ENCODE assay signal across 8 mouse cellular contexts in genomic region chr2:4918860-4919739, GRCm38 (mm10). TPM values are rescaled to one million over a fixed set of nuclear protein-coding genes. Genes with fewer than 3 reads are reported as not detected.
DNase-seq lines count a peak whose midpoint lies in the region; ATAC-seq and TF ChIP-seq lines count a peak whose summit lies in the region.

Gene Phyh, plus strand, starts transcription at chr2:4919019.

- H3K4me3 ChIP-seq in erythroblast, embryonic 14.5 days (replicated peaks), result peak within 1 kb of the TSS; percentile 74
- peak within 1 kb of the TSS; percentile 63 for H3K4me3 ChIP-seq in heart, embryonic 11.5 days (ENCODE audit: low read depth, low read length)
- H3K4me3 ChIP-seq in kidney, embryonic 15.5 days (replicated peaks), result peak within 1 kb of the TSS; percentile 60
- peak within 1 kb of the TSS; percentile 65 for H3K4me3 ChIP-seq in limb, embryonic 15.5 days
- peak within 1 kb of the TSS; percentile 57 for H3K4me3 ChIP-seq in midbrain, postnatal 0 days (ENCODE audit: low read depth, low read length)

- TF ChIP-seq CTCF in brain, embryonic 14.5 days (IDR thresholded peaks at IDR 0.05; ENCODE audit: borderline replicate concordance, extremely low read depth, insufficient read depth, insufficient read length), result peak; percentile 17; the same call in 1 of the 2 replicates
- peak; percentile 47 for TF ChIP-seq CTCF in midbrain, postnatal 0 days (IDR thresholded peaks at IDR 0.05)

- DNase-seq in B cell, adult 2 months, result peak; percentile 82 to 83
- peak; percentile 90 for DNase-seq in brain, embryonic 14.5 days (ENCODE audit: low read depth)
- peak; percentile 82 for DNase-seq in midbrain, postnatal 0 days (ENCODE audit: low spot score)
- peak; percentile 68 to 84 for DNase-seq in spleen, postnatal 10 days (ENCODE audit: low spot score in 2 of 2)

- no peaks in the 10 kb centered on the region for H3K9me3 ChIP-seq in erythroblast, embryonic 14.5 days (ENCODE audit: control insufficient read depth, low read length)
- no peaks in the 10 kb centered on the region for H3K9me3 ChIP-seq in heart, embryonic 11.5 days (replicated peaks; ENCODE audit: control insufficient read depth, low read length)
- no peaks in the 10 kb centered on the region for H3K9me3 ChIP-seq in kidney, embryonic 15.5 days (replicated peaks)
- no peaks in the 10 kb centered on the region for H3K9me3 ChIP-seq in limb, embryonic 15.5 days
- H3K9me3 ChIP-seq in midbrain, postnatal 0 days (ENCODE audit: low read length), result no peaks in the 10 kb centered on the region

- H3K36me3 ChIP-seq in erythroblast, embryonic 14.5 days (ENCODE audit: control insufficient read depth), result no peaks in the 10 kb centered on the region
- no peaks in the 10 kb centered on the region for H3K36me3 ChIP-seq in heart, embryonic 11.5 days (ENCODE audit: control insufficient read depth, insufficient read depth, low read length)
- H3K36me3 ChIP-seq in kidney, embryonic 15.5 days, result no peaks in the 10 kb centered on the region
- no peaks in the 10 kb centered on the region for H3K36me3 ChIP-seq in limb, embryonic 15.5 days
- H3K36me3 ChIP-seq in midbrain, postnatal 0 days (ENCODE audit: insufficient read depth, low read length), result no peaks in the 10 kb centered on the region

- no peaks in the 10 kb centered on the region for H3K27me3 ChIP-seq in erythroblast, embryonic 14.5 days (ENCODE audit: control insufficient read depth)
- no peaks in the 10 kb centered on the region for H3K27me3 ChIP-seq in heart, embryonic 11.5 days (ENCODE audit: control insufficient read depth, insufficient read depth, low read length)
- H3K27me3 ChIP-seq in kidney, embryonic 15.5 days, result no peaks in the 10 kb centered on the region
- H3K27me3 ChIP-seq in limb, embryonic 15.5 days, result no peaks in the 10 kb centered on the region
- no peaks in the 10 kb centered on the region for H3K27me3 ChIP-seq in midbrain, postnatal 0 days (ENCODE audit: insufficient read depth, low read length)

- H3K4me1 ChIP-seq in erythroblast, embryonic 14.5 days (ENCODE audit: control insufficient read depth), result peaks cover 25% of the 10 kb centered on the region
- H3K4me1 ChIP-seq in heart, embryonic 11.5 days (ENCODE audit: control insufficient read depth, insufficient read depth, low read length), result peaks cover 6% of the 10 kb centered on the region; the same call in 1 of the 2 replicates
- peaks cover 20% of the 10 kb centered on the region for H3K4me1 ChIP-seq in kidney, embryonic 15.5 days
- H3K4me1 ChIP-seq in limb, embryonic 15.5 days, result peaks cover 9% of the 10 kb centered on the region
- H3K4me1 ChIP-seq in midbrain, postnatal 0 days (ENCODE audit: insufficient read depth, low read length), result 0 out of 2 replicates have a peak, but pooled peaks cover 2% of the 10 kb centered on the region

- peak; percentile 38; the same call in 1 of the 2 replicates for TF ChIP-seq POLR2A in brain, embryonic 14.5 days (IDR thresholded peaks at IDR 0.05; ENCODE audit: borderline replicate concordance, extremely low read depth, insufficient read depth, insufficient read length, poor library complexity, severe bottlenecking)

- peak; percentile 95 for ATAC-seq in heart, embryonic 11.5 days (replicated peaks; ENCODE audit: insufficient number of reproducible peaks, low FRiP score, low TSS enrichment)
- ATAC-seq in kidney, embryonic 15.5 days (replicated peaks; ENCODE audit: low FRiP score), result peak; percentile 96
- peak; percentile 91 for ATAC-seq in limb, embryonic 15.5 days (ENCODE audit: insufficient number of reproducible peaks, low FRiP score, low TSS enrichment, low read depth)
- ATAC-seq in midbrain, postnatal 0 days (ENCODE audit: low FRiP score), result peak; percentile 90

- peak within 1 kb of the TSS; percentile 72 for H3K27ac ChIP-seq in heart, embryonic 11.5 days (ENCODE audit: low read depth, low read length)
- peak within 1 kb of the TSS; percentile 65 for H3K27ac ChIP-seq in kidney, embryonic 15.5 days
- peak within 1 kb of the TSS; percentile 80 for H3K27ac ChIP-seq in limb, embryonic 15.5 days
- H3K27ac ChIP-seq in midbrain, postnatal 0 days (ENCODE audit: low read depth, low read length), result peak within 1 kb of the TSS; percentile 83

- peak within 1 kb of the TSS; percentile 79 for H3K9ac ChIP-seq in heart, embryonic 11.5 days (ENCODE audit: low read depth, low read length)
- H3K9ac ChIP-seq in kidney, embryonic 15.5 days, result peak within 1 kb of the TSS; percentile 47
- peak within 1 kb of the TSS; percentile 67 for H3K9ac ChIP-seq in limb, embryonic 15.5 days
- H3K9ac ChIP-seq in midbrain, postnatal 0 days (replicated peaks; ENCODE audit: low read length, poor library complexity, severe bottlenecking), result peak within 1 kb of the TSS; percentile 80

- H3K4me2 ChIP-seq in heart, embryonic 11.5 days, result peak within 1 kb of the TSS; percentile 91
- peak within 1 kb of the TSS; percentile 74 for H3K4me2 ChIP-seq in kidney, embryonic 15.5 days
- H3K4me2 ChIP-seq in limb, embryonic 15.5 days, result peak within 1 kb of the TSS; percentile 87
- peak within 1 kb of the TSS; percentile 82 for H3K4me2 ChIP-seq in midbrain, postnatal 0 days (ENCODE audit: low read depth, low read length, poor library complexity, severe bottlenecking)

- WGBS in heart, embryonic 11.5 days (ENCODE audit: insufficient replicate concordance), result 7% methylated on average over 35 of the region's 35 CpGs
- WGBS in kidney, embryonic 15.5 days, result 7% methylated on average over 35 of the region's 35 CpGs
- 6% methylated on average over 35 of the region's 35 CpGs for WGBS in limb, embryonic 15.5 days
- 8% methylated on average over 35 of the region's 35 CpGs for WGBS in midbrain, postnatal 0 days

RNA-seq across cellular contexts. Expression of gene Phyh, which starts in this region (rescaled TPM):
- polyA plus RNA-seq in brain, embryonic 14.5 days (2012; rRNA removed), result 25.3 and 33.9 TPM in 2 replicates
- polyA plus RNA-seq in erythroblast, embryonic 14.5 days (2012), result 0.03 and 0.13 TPM in 2 replicates
- 110 and 113 TPM in 2 replicates for polyA plus RNA-seq in heart, embryonic 11.5 days (2014; fragmentation: Nextera tagmentation; extraction: Ambion mirVana)
- 55.2 and 59.5 TPM in 2 replicates for polyA plus RNA-seq in kidney, embryonic 15.5 days (2015; fragmentation: Nextera tagmentation; extraction: Ambion mirVana)
- 43.2 and 44.8 TPM in 2 replicates for polyA plus RNA-seq in limb, embryonic 15.5 days (2015; fragmentation: Nextera tagmentation; extraction: Ambion mirVana)
- 64.9 and 81.5 TPM in 2 replicates for total RNA-seq in midbrain, postnatal 0 days (2014; rRNA removed)
- 108 and 116 TPM in 2 replicates for polyA plus RNA-seq in midbrain, postnatal 0 days (2015; fragmentation: Nextera tagmentation; extraction: Ambion mirVana)

Comparison
In these comparisons a context has a peak if more than half of its experiments do, and no peak if none do; other contexts are left out.
1. Peak in every context shown above with its lines: DNase-seq, ATAC-seq, H3K4me3 ChIP-seq and H3K27ac ChIP-seq.
2. RNA of gene Phyh (polyA plus RNA-seq): 110 to 113 TPM in heart, embryonic 11.5 days, 108 to 116 TPM in midbrain, postnatal 0 days, 55.2 to 59.5 TPM in kidney, embryonic 15.5 days, 43.2 to 44.8 TPM in limb, embryonic 15.5 days and 25.3 to 33.9 TPM in brain, embryonic 14.5 days; 0.03 to 0.13 TPM in erythroblast, embryonic 14.5 days; every median in the first group is over 10 times any median in the second.